Mouse (Mus musculus) E14TG2a.4 (cell line): ENCODE measurements around the gene Lats2.
"Not testable (repeated sequence)": the region's sequence is repeated elsewhere in the genome, so short reads cannot be mapped to it uniquely, and the experiment has no call there.

Experiments used
- H3K27me3 ChIP-seq: 2 replicates; pipeline ENCODE4 v1.6.1; 2014; ENCODE audit warnings: low read length, control low read depth; ENCODE audit not compliant: insufficient read depth
- H3K36me3 ChIP-seq: 2 replicates; pipeline ENCODE4 v1.6.1; 2014; ENCODE audit warnings: low read length, control low read depth; ENCODE audit not compliant: insufficient read depth
- H3K4me1 ChIP-seq: replicated peaks from 2 replicates; pipeline ENCODE4 v1.6.1; 2014; ENCODE audit warnings: low read depth, low read length, control low read depth
- H3K4me3 ChIP-seq: replicated peaks from 2 replicates; pipeline ENCODE4 v1.5.1; 2014; ENCODE audit warnings: mild to moderate bottlenecking, low read length
- H3K9me3 ChIP-seq: 2 replicates; pipeline ENCODE4 v1.6.1; 2014; ENCODE audit warnings: low read length, control low read depth
- CTCF ChIP-seq: conservative IDR thresholded peaks from 2 replicates; pipeline ENCODE4 v1.5.1; 2014; ENCODE audit warnings: low read length
- NANOG ChIP-seq: IDR thresholded peaks from 2 replicates; pipeline ENCODE4 v1.6.1; 2014; ENCODE audit warnings: borderline replicate concordance, low read length, mixed read lengths
- POU5F1 ChIP-seq: IDR thresholded peaks from 2 replicates; pipeline ENCODE4 v1.6.1; 2014; ENCODE audit warnings: low read length, borderline replicate concordance

Gene Lats2

GRCm38 (mm10) chr14:57696066-57696465 is 62.1 kb downstream of the Lats2 start:
- no peaks in the 10 kb centered on the region for H3K9me3 ChIP-seq
- peaks cover 72% of the 10 kb centered on the region for H3K4me1 ChIP-seq
- no peaks in the 10 kb centered on the region for H3K36me3 ChIP-seq
- H3K4me3 ChIP-seq, result peak overlapping the region; percentile 24
- TF ChIP-seq CTCF, result no peak
- no peak for TF ChIP-seq POU5F1
- no peak for TF ChIP-seq NANOG
- H3K27me3 ChIP-seq, result peaks cover 43% of the 10 kb centered on the region

- TF ChIP-seq CTCF, result peak; percentile 59
- no peak for TF ChIP-seq NANOG
- peaks cover 74% of the 10 kb centered on the region for H3K4me1 ChIP-seq
- peak overlapping the region; percentile 24; the same call in 1 of the 2 replicates for H3K4me3 ChIP-seq
- no peaks in the 10 kb centered on the region for H3K36me3 ChIP-seq
- H3K27me3 ChIP-seq, result peaks cover 41% of the 10 kb centered on the region
- H3K9me3 ChIP-seq, result no peaks in the 10 kb centered on the region
Observed at GRCm38 (mm10) chr14:57695550-57695949, 62.6 kb downstream of the Lats2 start.

- peaks cover 28% of the 10 kb centered on the region for H3K27me3 ChIP-seq
- no peaks in the 10 kb centered on the region for H3K9me3 ChIP-seq
- no peaks in the 10 kb centered on the region for H3K36me3 ChIP-seq
- peak overlapping the region; percentile 60 for H3K4me3 ChIP-seq
- peaks cover 61% of the 10 kb centered on the region for H3K4me1 ChIP-seq
- TF ChIP-seq POU5F1, result no peak
- TF ChIP-seq NANOG, result no peak
- no peak for TF ChIP-seq CTCF
Observed at GRCm38 (mm10) chr14:57694246-57694645, 63.9 kb downstream of the Lats2 start.

- TF ChIP-seq CTCF (no peak), POU5F1 (no peak), NANOG (no peak)
Observed at GRCm38 (mm10) chr14:57692517-57693130, 65.6 kb downstream of the Lats2 start.

GRCm38 (mm10) chr14:57691316-57691715 is 66.9 kb downstream of the Lats2 start:
- peaks cover 13% of the 10 kb centered on the region for H3K27me3 ChIP-seq
- H3K4me3 ChIP-seq, result peak overlapping the region; percentile 66
- H3K4me1 ChIP-seq, result peaks cover 48% of the 10 kb centered on the region
- TF ChIP-seq POU5F1 (no peak), CTCF (no peak), NANOG (no peak)
- peaks cover under 1% of the 10 kb centered on the region; the same call in 1 of the 2 replicates for H3K9me3 ChIP-seq
- H3K36me3 ChIP-seq, result no peaks in the 10 kb centered on the region

More at GRCm38 (mm10) chr14:57692517-57693130, 65.6 kb downstream of the Lats2 start:
- no peaks in the 10 kb centered on the region for H3K36me3 ChIP-seq
- peak overlapping the region; percentile 37 for H3K4me3 ChIP-seq
- H3K9me3 ChIP-seq, result no peaks in the 10 kb centered on the region
- peaks cover 57% of the 10 kb centered on the region for H3K4me1 ChIP-seq
- H3K27me3 ChIP-seq, result peaks cover 19% of the 10 kb centered on the region

GRCm38 (mm10) chr14:57690681-57691080 is 67.5 kb downstream of the Lats2 start:
- H3K4me1 ChIP-seq, result peaks cover 41% of the 10 kb centered on the region
- H3K9me3 ChIP-seq, result peaks cover 5% of the 10 kb centered on the region; the same call in 1 of the 2 replicates
- no peak for TF ChIP-seq POU5F1
- TF ChIP-seq CTCF, result no peak
- no peak for TF ChIP-seq NANOG
- H3K4me3 ChIP-seq, result 0 out of 2 replicates have a peak overlapping the region, but pooled peaks have one; percentile 66
- peaks cover 9% of the 10 kb centered on the region for H3K27me3 ChIP-seq
- no peaks in the 10 kb centered on the region for H3K36me3 ChIP-seq

GRCm38 (mm10) chr14:57688066-57688465 is 70.1 kb downstream of the Lats2 start:
- H3K27me3 ChIP-seq, H3K4me3 ChIP-seq, H3K9me3 ChIP-seq, H3K36me3 ChIP-seq: not testable (repeated sequence)
- H3K4me1 ChIP-seq, result peaks cover 20% of the 10 kb centered on the region

- Histone ChIP-seq H3K36me3 (no peaks in the 10 kb centered on the region), H3K4me3 (no peak overlapping the region), H3K27me3 (peaks cover 9% of the 10 kb centered on the region), H3K4me1 (peaks cover 14% of the 10 kb centered on the region), H3K9me3 (peaks cover 5% of the 10 kb centered on the region; the same call in 1 of the 2 replicates)
- TF ChIP-seq POU5F1, result no peak
- TF ChIP-seq CTCF, result no peak
- TF ChIP-seq NANOG, result no peak
Observed at GRCm38 (mm10) chr14:57687441-57687840, 70.7 kb downstream of the Lats2 start.

- Histone ChIP-seq H3K4me1 (peaks cover 9% of the 10 kb centered on the region), H3K9me3 (peaks cover 5% of the 10 kb centered on the region; the same call in 1 of the 2 replicates), H3K4me3 (no peak overlapping the region), H3K27me3 (peaks cover 6% of the 10 kb centered on the region), H3K36me3 (no peaks in the 10 kb centered on the region)
- no peak for TF ChIP-seq NANOG
- TF ChIP-seq CTCF, result no peak
- TF ChIP-seq POU5F1, result no peak
Observed at GRCm38 (mm10) chr14:57686647-57687046, 71.5 kb downstream of the Lats2 start.
